Mouse (Mus musculus) lung, adult 2 months (tissue): ENCODE data around the gene Mpnd.

Experiments
- CTCF ChIP-seq: fragments of 200-500 bp; IDR thresholded peaks from 2 replicates; pipeline ENCODE4 v1.5.1; 2011; ENCODE audit warnings: mild to moderate bottlenecking, low read length, control low read depth; ENCODE audit not compliant: insufficient read depth
- POLR2A ChIP-seq: fragments of 200-500 bp; IDR thresholded peaks from 2 replicates; pipeline ENCODE4 v1.6.1; 2011; ENCODE audit warnings: low read depth, mild to moderate bottlenecking, control low read depth, low read length, borderline replicate concordance; ENCODE audit errors: extremely low read depth

DNA sequence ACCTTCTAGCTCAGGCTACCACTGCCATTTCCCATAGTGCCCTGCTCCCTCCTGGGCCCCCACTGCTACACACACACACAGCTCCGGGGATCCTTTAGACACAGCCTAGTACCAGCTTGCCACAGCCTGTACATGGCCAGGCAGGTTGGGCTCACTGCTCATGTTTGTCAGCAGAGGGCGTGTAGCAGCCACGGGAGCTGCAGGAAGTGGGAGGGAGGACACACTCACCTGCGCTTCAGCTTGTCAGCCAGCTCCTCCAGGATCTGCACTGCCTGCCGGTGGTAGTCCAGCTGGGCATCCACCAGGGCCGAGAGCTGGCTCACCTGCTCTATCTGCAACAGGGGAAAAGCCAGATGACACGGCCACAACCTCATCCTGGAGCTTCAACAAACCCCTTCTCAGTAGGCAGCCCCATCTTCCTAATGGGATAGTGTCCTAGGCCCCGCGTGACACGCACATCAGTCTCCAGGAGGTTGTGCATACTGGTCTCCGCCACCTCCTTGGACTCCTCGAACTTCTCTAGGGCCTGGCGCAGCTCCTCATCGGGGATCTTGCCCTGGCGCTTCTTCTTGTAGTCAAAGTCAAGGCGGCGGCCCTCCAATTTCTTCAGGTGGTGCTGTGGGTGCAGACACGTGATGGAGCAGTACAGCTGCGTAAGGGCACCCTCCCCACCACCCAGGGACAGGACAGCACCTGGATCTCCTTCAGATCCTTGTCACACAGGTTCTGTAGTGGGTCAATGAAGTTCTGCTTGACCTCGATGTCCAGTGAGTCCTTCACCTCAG, 13.0 kb downstream of the Mpnd start:
- TF ChIP-seq CTCF: peak; percentile 51
- TF ChIP-seq POLR2A: no peak
